Mouse (Mus musculus) myocyte (in vitro differentiated cells): ENCODE results near the gene Trpc4ap. TPM values are rescaled to one million over a fixed set of nuclear protein-coding genes. Genes with fewer than 3 reads are reported as not detected.

Experiments used
- H3K27me3 ChIP-seq: one replicate; pipeline ENCODE4 v1.6.1; 2011; ENCODE audit not compliant: control insufficient read depth, insufficient read depth, insufficient read length
- H3K36me3 ChIP-seq: one replicate; pipeline ENCODE4 v1.6.1; 2011; ENCODE audit not compliant: control insufficient read depth, insufficient read depth
- H3K4me2 ChIP-seq: one replicate; pipeline ENCODE4 v1.6.1; 2011; ENCODE audit warnings: low read depth, control low read depth
- H3K4me3 ChIP-seq: one replicate; pipeline ENCODE4 v1.5.1; 2011; ENCODE audit warnings: mild to moderate bottlenecking, control low read depth, moderate library complexity
- H3K79me2 ChIP-seq: one replicate; pipeline ENCODE4 v1.6.1; 2011; ENCODE audit not compliant: control insufficient read depth, insufficient read depth
- H3ac ChIP-seq: one replicate; pipeline ENCODE4 v1.6.1; 2011; ENCODE audit not compliant: control insufficient read depth, insufficient read length
- CEBPB ChIP-seq: IDR thresholded peaks from 2 replicates; pipeline ENCODE4 v1.6.1; 2011; ENCODE audit warnings: mild to moderate bottlenecking, moderate library complexity; ENCODE audit not compliant: poor library complexity, insufficient read depth, severe bottlenecking
- E2F4 ChIP-seq: IDR thresholded peaks from one replicate; pipeline ENCODE4 v1.6.1; 2011; ENCODE audit warnings: mild to moderate bottlenecking, control low read depth, moderate library complexity; ENCODE audit not compliant: insufficient read depth
- MAX ChIP-seq: IDR thresholded peaks from one replicate; pipeline ENCODE4 v1.6.1; 2011; ENCODE audit warnings: low read depth, mild to moderate bottlenecking, control low read depth
- MYOD1 ChIP-seq, 3 experiments: IDR thresholded peaks; one replicate each; pipeline ENCODE4 v1.6.1; 2011; ENCODE audit warnings: control low read depth in 2 of 3, low read depth in 2 of 3, mild to moderate bottlenecking in 2 of 3, moderate library complexity in 1 of 3; ENCODE audit not compliant: insufficient read length in 2 of 3, control insufficient read depth in 1 of 3
- MYOG ChIP-seq, 3 experiments: IDR thresholded peaks; one replicate each; pipeline ENCODE4 v1.6.1; 2011; ENCODE audit warnings: control low read depth in 2 of 3, low read depth in 2 of 3, mild to moderate bottlenecking in 2 of 3; ENCODE audit not compliant: insufficient read length in 2 of 3, control insufficient read depth in 1 of 3, insufficient read depth in 1 of 3
- POLR2A ChIP-seq: IDR thresholded peaks from one replicate; pipeline ENCODE4 v1.6.1; 2011; ENCODE audit warnings: low read depth, mild to moderate bottlenecking, control low read depth, moderate library complexity; ENCODE audit not compliant: insufficient read length
- POLR2AphosphoS2 ChIP-seq: IDR thresholded peaks from one replicate; pipeline ENCODE4 v1.6.1; 2011; ENCODE audit warnings: low read depth, control low read depth; ENCODE audit not compliant: insufficient read length
- REST ChIP-seq: IDR thresholded peaks from one replicate; pipeline ENCODE4 v1.6.1; 2011; ENCODE audit warnings: mild to moderate bottlenecking, control low read depth, moderate library complexity; ENCODE audit not compliant: insufficient read depth, insufficient read length
- SRF ChIP-seq: IDR thresholded peaks from one replicate; pipeline ENCODE4 v1.6.1; 2011; ENCODE audit warnings: low read depth; ENCODE audit not compliant: control insufficient read depth, insufficient read length
- TCF12 ChIP-seq: IDR thresholded peaks from one replicate; pipeline ENCODE4 v1.6.1; 2011; ENCODE audit warnings: mild to moderate bottlenecking, control low read depth; ENCODE audit not compliant: poor library complexity, insufficient read depth, severe bottlenecking
- TCF3 ChIP-seq: IDR thresholded peaks from one replicate; pipeline ENCODE4 v1.6.1; 2011; ENCODE audit warnings: low read depth, control low read depth; ENCODE audit not compliant: insufficient read length
- USF1 ChIP-seq: IDR thresholded peaks from one replicate; pipeline ENCODE4 v1.6.1; 2011; ENCODE audit warnings: low read depth, mild to moderate bottlenecking, control low read depth, moderate library complexity
- polyA plus RNA-seq: library from polyadenylated mRNA; unstranded; fragments of >200 nt; fragmentation: generic; extraction: Trizol; gene quantifications from one replicate; pipeline ENCODE4 v1.2.1, GENCODE M21; 2012; ENCODE audit warnings: missing spikeins

Gene Trpc4ap
- polyA plus RNA-seq, 1 experiment: 89.0 TPM

DNA sequence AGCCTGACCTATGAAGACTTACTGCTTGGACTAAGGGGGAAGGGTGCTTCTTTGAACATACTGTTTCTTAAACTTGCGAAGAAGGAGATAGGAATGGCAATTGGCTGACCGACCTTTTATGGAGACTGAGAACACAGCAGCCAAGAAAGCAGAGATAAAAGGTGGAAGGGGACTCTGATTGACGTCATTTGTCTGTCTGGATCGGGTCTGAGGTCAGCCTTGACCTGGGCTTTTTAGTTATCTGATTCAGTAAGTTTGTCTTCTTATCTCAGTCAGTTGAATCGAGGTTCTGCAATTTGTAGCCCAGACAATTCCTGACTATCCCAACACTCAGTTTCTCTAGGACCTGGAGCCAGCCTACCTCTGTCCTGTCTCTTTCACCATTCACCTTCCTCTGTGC is 31.9 kb upstream of the Trpc4ap start:
- no peak for TF ChIP-seq POLR2AphosphoS2
- TF ChIP-seq POLR2A: no peak
- TF ChIP-seq TCF3: no peak
- TF ChIP-seq USF1: no peak
- TF ChIP-seq SRF: no peak
- no peak for TF ChIP-seq E2F4
- Histone ChIP-seq H3ac (no peak overlapping the region), H3K4me3 (no peak overlapping the region), H3K4me2 (no peak overlapping the region), H3K36me3 (no peaks in the 10 kb centered on the region), H3K27me3 (no peaks in the 10 kb centered on the region), H3K79me2 (no peaks in the 10 kb centered on the region)

DNA sequence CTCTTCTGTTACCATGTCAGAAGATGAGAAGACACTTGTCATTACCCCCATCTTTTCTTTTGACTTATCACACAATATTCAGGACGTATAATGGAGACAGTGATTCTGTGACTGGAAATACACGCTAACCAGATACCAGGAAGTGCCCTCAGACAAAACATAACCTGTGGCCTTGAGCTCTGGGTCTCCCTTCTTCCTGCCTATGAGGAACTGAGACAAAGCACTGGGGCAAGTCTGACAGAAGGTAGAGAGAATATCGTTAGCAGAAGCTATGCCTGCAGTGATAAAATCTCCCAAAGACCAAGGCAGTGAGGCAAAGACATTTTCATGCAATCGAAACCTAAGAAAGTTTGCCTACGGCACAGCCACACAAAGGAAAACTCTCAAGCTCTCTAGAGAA is 28.4 kb upstream of the Trpc4ap start:
- H3K4me3 ChIP-seq: no peak overlapping the region
- no peak overlapping the region for H3ac ChIP-seq
- TF ChIP-seq USF1 (no peak), MYOG (IDR thresholded peaks at IDR 0.05; ENCODE audit: control insufficient read depth in 1 of 3, insufficient read depth in 1 of 3, insufficient read length in 2 of 3, low read depth in 2 of 3) (no peak), MYOD1 (IDR thresholded peaks at IDR 0.05; ENCODE audit: control insufficient read depth in 1 of 3, insufficient read length in 2 of 3, low read depth in 2 of 3) (no peak), POLR2AphosphoS2 (no peak), E2F4 (no peak), SRF (no peak), CEBPB (no peak), REST (no peak), TCF12 (no peak), POLR2A (no peak), MAX (no peak), TCF3 (no peak)
- H3K27me3 ChIP-seq: no peaks in the 10 kb centered on the region
- H3K79me2 ChIP-seq: no peaks in the 10 kb centered on the region
- no peak overlapping the region for H3K4me2 ChIP-seq
- H3K36me3 ChIP-seq: peaks cover 7% of the 10 kb centered on the region

DNA sequence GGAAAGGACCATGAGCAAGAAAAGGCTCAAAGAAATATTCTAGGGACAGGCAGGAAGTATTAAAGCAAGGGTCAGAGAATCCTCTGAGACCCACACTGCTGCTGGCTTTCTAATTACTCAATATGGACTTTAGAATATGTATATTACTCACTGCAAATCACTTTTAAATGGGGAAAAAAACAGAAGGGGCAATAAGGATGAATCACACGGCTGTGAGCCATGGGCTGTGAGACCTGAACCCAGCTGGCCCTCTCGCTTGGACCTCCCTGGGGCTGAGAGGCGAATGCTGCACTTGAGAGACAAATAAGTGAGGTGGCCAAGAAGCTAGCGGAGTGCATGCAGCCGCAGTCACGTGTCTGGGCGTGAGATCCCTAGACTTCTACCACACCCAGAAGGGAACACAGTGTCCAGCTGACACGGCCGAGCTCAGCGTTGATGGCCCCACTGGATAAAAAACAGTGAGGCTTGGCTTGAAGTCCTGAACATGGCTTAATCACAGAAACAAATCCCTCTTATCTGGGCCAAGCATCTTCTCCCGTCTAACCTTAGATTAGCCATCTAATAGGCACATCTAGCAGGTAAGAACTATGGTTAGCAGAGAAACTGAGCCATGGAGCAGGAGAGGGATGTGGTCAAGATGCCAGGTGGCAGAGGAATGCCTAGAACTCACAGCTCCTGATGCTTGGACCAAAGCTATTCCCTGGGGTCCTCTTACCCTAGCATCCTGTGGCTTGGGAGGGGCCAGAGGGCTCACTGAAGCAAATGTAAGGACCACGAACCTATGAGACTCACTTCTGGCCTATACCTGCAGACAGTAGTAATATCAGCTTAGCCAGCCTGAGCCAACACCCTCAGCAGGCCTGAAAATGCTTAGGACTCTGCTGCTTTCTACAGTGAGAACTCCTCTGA is 25.2 kb upstream of the Trpc4ap start:
- Histone ChIP-seq H3K4me3 (no peak overlapping the region), H3K79me2 (no peaks in the 10 kb centered on the region), H3K4me2 (no peak overlapping the region), H3K27me3 (no peaks in the 10 kb centered on the region), H3ac (no peak overlapping the region), H3K36me3 (peaks cover 7% of the 10 kb centered on the region)
- no peak for TF ChIP-seq REST
- no peak for TF ChIP-seq SRF
- no peak for TF ChIP-seq USF1
- TF ChIP-seq POLR2AphosphoS2: no peak
- TF ChIP-seq TCF3: no peak
- no peak for TF ChIP-seq CEBPB
- no peak for TF ChIP-seq MYOG (IDR thresholded peaks at IDR 0.05; ENCODE audit: control insufficient read depth in 1 of 3, insufficient read depth in 1 of 3, insufficient read length in 2 of 3, low read depth in 2 of 3)
- TF ChIP-seq MYOD1 (IDR thresholded peaks at IDR 0.05; ENCODE audit: control insufficient read depth in 1 of 3, insufficient read length in 2 of 3, low read depth in 2 of 3): no peak
- no peak for TF ChIP-seq POLR2A
- no peak for TF ChIP-seq MAX
- TF ChIP-seq TCF12: no peak
- no peak for TF ChIP-seq E2F4

DNA sequence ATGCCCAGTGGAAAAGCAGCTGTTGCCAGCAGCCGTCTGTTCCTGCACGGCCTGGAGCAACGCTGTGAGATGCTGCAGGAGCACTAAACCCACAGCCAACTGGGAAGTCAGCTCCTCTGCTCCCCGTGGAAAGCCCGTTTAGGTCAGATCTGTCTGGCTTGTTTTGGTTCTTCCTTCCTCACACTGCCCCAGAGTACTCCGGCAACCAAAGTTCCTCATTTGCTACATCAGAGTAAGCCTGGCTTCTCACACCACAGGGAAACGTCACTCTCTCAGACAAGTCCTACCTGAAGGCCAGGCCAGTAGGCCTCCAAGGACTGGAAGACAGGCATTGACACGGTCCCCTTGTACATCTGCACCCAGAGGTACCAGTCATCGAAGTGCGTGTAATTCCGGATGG is 18.4 kb upstream of the Trpc4ap start:
- peaks cover 5% of the 10 kb centered on the region for H3K36me3 ChIP-seq
- no peaks in the 10 kb centered on the region for H3K27me3 ChIP-seq
- no peak overlapping the region for H3K4me3 ChIP-seq
- no peak overlapping the region for H3K4me2 ChIP-seq
- no peaks in the 10 kb centered on the region for H3K79me2 ChIP-seq
- no peak overlapping the region for H3ac ChIP-seq
- TF ChIP-seq TCF12: no peak
- TF ChIP-seq USF1: no peak
- TF ChIP-seq CEBPB: no peak
- TF ChIP-seq REST: no peak
- no peak for TF ChIP-seq POLR2AphosphoS2
- TF ChIP-seq POLR2A: no peak
- TF ChIP-seq MAX: no peak
- TF ChIP-seq E2F4: no peak
- no peak for TF ChIP-seq TCF3

DNA sequence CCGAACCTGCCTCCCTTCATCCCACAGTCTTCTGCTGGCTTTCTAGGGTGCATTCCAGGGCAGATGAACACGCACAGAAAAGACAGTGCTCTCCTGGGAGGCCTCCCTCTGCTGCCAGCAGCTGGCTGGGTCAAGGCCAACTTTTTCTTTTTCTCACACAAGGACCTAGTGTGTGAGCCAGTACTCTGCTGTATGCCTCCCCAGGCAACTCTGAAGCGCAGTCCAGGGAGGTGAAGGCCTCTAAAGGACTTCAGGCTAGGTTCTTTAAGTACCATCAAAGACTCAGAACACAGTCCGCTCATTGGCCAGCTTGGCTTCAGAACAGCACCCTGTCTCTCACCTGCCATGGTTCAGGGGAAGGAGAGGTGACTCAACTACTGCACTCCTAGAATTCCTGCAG is 15.1 kb upstream of the Trpc4ap start:
- TF ChIP-seq MYOD1 (IDR thresholded peaks at IDR 0.05; ENCODE audit: control insufficient read depth in 1 of 3, insufficient read length in 2 of 3, low read depth in 2 of 3) (no peak), CEBPB (no peak), USF1 (no peak), MAX (no peak), POLR2AphosphoS2 (no peak), SRF (no peak), E2F4 (no peak), POLR2A (no peak), REST (no peak)
- Histone ChIP-seq H3K4me3 (no peak overlapping the region), H3K36me3 (peaks cover 13% of the 10 kb centered on the region), H3ac (no peak overlapping the region), H3K4me2 (no peak overlapping the region), H3K79me2 (no peaks in the 10 kb centered on the region), H3K27me3 (no peaks in the 10 kb centered on the region)
